Comparison of ENCODE assay signal across 27 mouse cellular contexts in the genomic region with DNA sequence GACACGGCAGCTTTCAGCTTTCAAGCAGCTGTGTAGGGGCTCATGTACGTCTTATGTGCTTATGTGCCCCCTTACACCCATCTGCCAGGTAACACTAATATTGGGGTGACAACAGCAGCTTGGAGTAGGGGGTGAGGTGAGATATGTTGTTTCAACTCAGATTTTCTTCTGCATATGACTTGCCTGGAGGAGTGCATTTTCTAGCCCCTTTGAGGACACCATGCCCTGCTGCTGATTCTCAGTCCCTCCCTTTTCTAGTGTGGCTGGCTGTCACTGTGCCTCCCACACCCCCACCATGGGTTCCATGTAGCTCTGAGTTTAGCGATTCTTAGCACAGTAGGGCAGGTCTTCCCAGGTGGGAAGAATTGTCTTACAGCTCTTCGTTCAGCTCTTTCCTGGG.
"Had no signal": no experiment of that assay in that cellular context is flagged by ENCODE, and none has a peak within 500 bp of the region (broad histone marks: within the 10 kb centered on the region; RNA-seq: fewer than 3 reads in every experiment).

No protein-coding gene starts in this region.

- DNase-seq: cerebellum, adult 2 months; cerebellum, adult 8-10 months; cerebellum, adult 9-10 months; cerebellum, adult 9-11 months; cerebellum, postnatal 10 days; cerebellum, postnatal 14 days; cerebellum, postnatal 25 days; cerebellum, postnatal 36 days; embryo, embryonic 11 days; forebrain, postnatal 0 days; gastrocnemius, adult 2 months; gastrocnemius, postnatal 10 days; gastrocnemius, postnatal 14 days; gastrocnemius, postnatal 25 days; gastrocnemius, postnatal 36 days; heart, adult 2 months had no signal

- H3K4me2 ChIP-seq: embryonic facial prominence, embryonic 12.5 days; embryonic facial prominence, embryonic 13.5 days; embryonic facial prominence, embryonic 15.5 days; forebrain, embryonic 12.5 days; forebrain, embryonic 13.5 days; forebrain, embryonic 15.5 days had no signal

- H3K27me3 ChIP-seq: embryonic facial prominence, embryonic 12.5 days; embryonic facial prominence, embryonic 13.5 days; embryonic facial prominence, embryonic 15.5 days; forebrain, embryonic 12.5 days; forebrain, embryonic 13.5 days; forebrain, embryonic 15.5 days had no signal

- ATAC-seq: forebrain, embryonic 13.5 days; forebrain, embryonic 14.5 days; forebrain, embryonic 15.5 days; forebrain, embryonic 16.5 days; forebrain, postnatal 0 days had no signal

- H3K27ac ChIP-seq: embryonic facial prominence, embryonic 10.5 days; embryonic facial prominence, embryonic 12.5 days; embryonic facial prominence, embryonic 13.5 days; embryonic facial prominence, embryonic 15.5 days; forebrain, embryonic 10.5 days; forebrain, embryonic 12.5 days; forebrain, embryonic 13.5 days; forebrain, embryonic 15.5 days; gastrocnemius, adult 2 months; heart, adult 2 months had no signal

- H3K4me1 ChIP-seq: embryonic facial prominence, embryonic 10.5 days; embryonic facial prominence, embryonic 12.5 days; embryonic facial prominence, embryonic 13.5 days; embryonic facial prominence, embryonic 15.5 days; forebrain, embryonic 10.5 days; forebrain, embryonic 12.5 days; forebrain, embryonic 13.5 days; forebrain, embryonic 15.5 days had no signal

- H3K9me3 ChIP-seq: embryonic facial prominence, embryonic 10.5 days; embryonic facial prominence, embryonic 12.5 days; embryonic facial prominence, embryonic 13.5 days; embryonic facial prominence, embryonic 15.5 days; forebrain, embryonic 10.5 days; forebrain, embryonic 12.5 days; forebrain, embryonic 13.5 days; forebrain, embryonic 15.5 days had no signal

- H3K9ac ChIP-seq: embryonic facial prominence, embryonic 12.5 days; embryonic facial prominence, embryonic 13.5 days; embryonic facial prominence, embryonic 15.5 days; forebrain, embryonic 12.5 days; forebrain, embryonic 13.5 days; forebrain, embryonic 15.5 days; forebrain, postnatal 0 days had no signal

- H3K4me3 ChIP-seq: embryonic facial prominence, embryonic 10.5 days; embryonic facial prominence, embryonic 12.5 days; embryonic facial prominence, embryonic 13.5 days; embryonic facial prominence, embryonic 15.5 days; erythroblast, embryonic 14.5 days; forebrain, embryonic 10.5 days; forebrain, embryonic 12.5 days; forebrain, embryonic 13.5 days; forebrain, embryonic 15.5 days; gastrocnemius, adult 2 months; heart, adult 2 months had no signal
